In genomic region chr8:95358550-95359411, GRCm38 (mm10) we compare ENCODE assay signal across 13 mouse cellular contexts. TPM values are rescaled to one million over a fixed set of nuclear protein-coding genes. Genes with fewer than 3 reads are reported as not detected.
DNase-seq lines count a peak whose midpoint lies in the region; ATAC-seq lines count a peak whose summit lies in the region.
"Had no signal": no experiment of that assay in that cellular context is flagged by ENCODE, and none has a peak within 500 bp of the region (broad histone marks: within the 10 kb centered on the region; RNA-seq: fewer than 3 reads in every experiment).

No protein-coding gene starts in this region.

- H3K9ac ChIP-seq in forebrain, embryonic 12.5 days: peak overlapping the region; percentile 4; the same call in 1 of the 2 replicates
- H3K9ac ChIP-seq in forebrain, embryonic 15.5 days (replicated peaks): no peak overlapping the region
- H3K9ac ChIP-seq in lung, embryonic 15.5 days: no peak overlapping the region
- peak overlapping the region; percentile 34; the same call in 1 of the 2 replicates for H3K9ac ChIP-seq in heart, embryonic 11.5 days (ENCODE audit: low read depth, low read length)
- H3K9ac ChIP-seq: limb, embryonic 12.5 days had no signal

- no peak overlapping the region for H3K4me3 ChIP-seq in forebrain, embryonic 12.5 days (replicated peaks)
- no peak overlapping the region for H3K4me3 ChIP-seq in forebrain, embryonic 15.5 days
- no peak overlapping the region for H3K4me3 ChIP-seq in lung, embryonic 15.5 days
- H3K4me3 ChIP-seq in heart, embryonic 11.5 days (ENCODE audit: low read depth, low read length): no peak overlapping the region
- H3K4me3 ChIP-seq: limb, embryonic 12.5 days had no signal

- no peak for ATAC-seq in forebrain, embryonic 12.5 days (ENCODE audit: low FRiP score)
- no peak for ATAC-seq in forebrain, embryonic 15.5 days (replicated peaks)
- ATAC-seq in lung, embryonic 15.5 days (ENCODE audit: borderline replicate concordance, extremely low read depth, low FRiP score, low TSS enrichment): peak; percentile 46; the same call in 1 of the 2 replicates
- ATAC-seq in heart, embryonic 11.5 days (replicated peaks; ENCODE audit: insufficient number of reproducible peaks, low FRiP score, low TSS enrichment): peak; percentile 35
- peak; percentile 42; the same call in 1 of the 2 replicates for ATAC-seq in megakaryocyte-erythroid progenitor cell, adult 5-6 weeks (replicated peaks; ENCODE audit: low FRiP score, low TSS enrichment, poor library complexity, severe bottlenecking)

- peaks cover 46% of the 10 kb centered on the region for H3K4me1 ChIP-seq in forebrain, embryonic 12.5 days
- peaks cover 29% of the 10 kb centered on the region for H3K4me1 ChIP-seq in forebrain, embryonic 15.5 days
- H3K4me1 ChIP-seq in lung, embryonic 15.5 days: peaks cover 46% of the 10 kb centered on the region
- peaks cover 87% of the 10 kb centered on the region for H3K4me1 ChIP-seq in heart, embryonic 11.5 days (ENCODE audit: control insufficient read depth, insufficient read depth, low read length)

- H3K27ac ChIP-seq in forebrain, embryonic 12.5 days: peak overlapping the region; percentile 36; the same call in 1 of the 2 replicates
- no peak overlapping the region for H3K27ac ChIP-seq in forebrain, embryonic 15.5 days (replicated peaks)
- peak overlapping the region; percentile 73 for H3K27ac ChIP-seq in lung, embryonic 15.5 days
- H3K27ac ChIP-seq in heart, embryonic 11.5 days (ENCODE audit: low read depth, low read length): peak overlapping the region; percentile 95
- H3K27ac ChIP-seq: kidney, postnatal 0 days; limb, embryonic 12.5 days had no signal

- no peaks in the 10 kb centered on the region for H3K27me3 ChIP-seq in forebrain, embryonic 12.5 days
- no peaks in the 10 kb centered on the region for H3K27me3 ChIP-seq in forebrain, embryonic 15.5 days
- no peaks in the 10 kb centered on the region for H3K27me3 ChIP-seq in lung, embryonic 15.5 days
- no peaks in the 10 kb centered on the region for H3K27me3 ChIP-seq in heart, embryonic 11.5 days (ENCODE audit: control insufficient read depth, insufficient read depth, low read length)

- no peak overlapping the region for H3K4me2 ChIP-seq in forebrain, embryonic 12.5 days
- H3K4me2 ChIP-seq in forebrain, embryonic 15.5 days (replicated peaks): no peak overlapping the region
- H3K4me2 ChIP-seq in lung, embryonic 15.5 days: 0 out of 2 replicates have a peak overlapping the region, but pooled peaks have one; percentile 2
- peak overlapping the region; percentile 52 for H3K4me2 ChIP-seq in heart, embryonic 11.5 days
- H3K4me2 ChIP-seq: limb, embryonic 12.5 days had no signal

- H3K9me3 ChIP-seq in forebrain, embryonic 12.5 days: no peaks in the 10 kb centered on the region
- H3K9me3 ChIP-seq in forebrain, embryonic 15.5 days: no peaks in the 10 kb centered on the region
- no peaks in the 10 kb centered on the region for H3K9me3 ChIP-seq in lung, embryonic 15.5 days
- H3K9me3 ChIP-seq in heart, embryonic 11.5 days (replicated peaks; ENCODE audit: control insufficient read depth, low read length): no peaks in the 10 kb centered on the region
- H3K9me3 ChIP-seq: limb, embryonic 12.5 days had no signal

- WGBS in forebrain, embryonic 12.5 days: 64% methylated on average over 8 of the region's 8 CpGs
- 49% methylated on average over 8 of the region's 8 CpGs for WGBS in forebrain, embryonic 15.5 days
- whole genome bisulfite sequencing in lung, embryonic 15.5 days: 28% methylated on average over 8 of the region's 8 CpGs
- 18% methylated on average over 6 of the region's 8 CpGs for WGBS in heart, embryonic 11.5 days (ENCODE audit: insufficient replicate concordance)

- no peak for DNase-seq in lung, postnatal 10 days
- DNase-seq in frontal cortex, postnatal 25 days (ENCODE audit: low spot score in 2 of 2): no peak
- DNase-seq in cerebellum, adult 9-10 months: no peak
- DNase-seq: B cell, adult 2 months; spleen, adult 18-20 months had no signal

- no peaks in the 10 kb centered on the region for H3K36me3 ChIP-seq in forebrain, embryonic 12.5 days (replicated peaks)
- H3K36me3 ChIP-seq in forebrain, embryonic 15.5 days: no peaks in the 10 kb centered on the region
- no peaks in the 10 kb centered on the region for H3K36me3 ChIP-seq in lung, embryonic 15.5 days
- H3K36me3 ChIP-seq in heart, embryonic 11.5 days (ENCODE audit: control insufficient read depth, insufficient read depth, low read length): no peaks in the 10 kb centered on the region
- H3K36me3 ChIP-seq: limb, embryonic 12.5 days had no signal

RNA-seq across cellular contexts. Expression of gene Mmp15, which starts 6.7 kb away (rescaled TPM):
- 22.8 and 24.6 TPM in 2 replicates for polyA plus RNA-seq in forebrain, embryonic 12.5 days (2016; fragmentation: Nextera tagmentation; extraction: Ambion mirVana)
- polyA plus RNA-seq in forebrain, embryonic 15.5 days (2015; fragmentation: Nextera tagmentation; extraction: Ambion mirVana): 13.8 and 15.0 TPM in 2 replicates
- polyA plus RNA-seq in lung, embryonic 15.5 days (2015; fragmentation: Nextera tagmentation; extraction: Ambion mirVana): 18.1 and 20.4 TPM in 2 replicates
- polyA plus RNA-seq in heart, embryonic 11.5 days (2014; fragmentation: Nextera tagmentation; extraction: Ambion mirVana): 38.1 and 43.1 TPM in 2 replicates
- total RNA-seq in megakaryocyte-erythroid progenitor cell, adult 5-6 weeks (2014; fragmentation: Nextera tagmentation): 0.20 TPM in 1 of 2 replicates, not detected in the other
- total RNA-seq in megakaryocyte-erythroid progenitor cell, adult 5-6 weeks (2017): 0.11 and 0.28 TPM in 2 replicates

RNA-seq across cellular contexts. Expression of gene Usb1, which starts 26.7 kb away (rescaled TPM):
- polyA plus RNA-seq in forebrain, embryonic 12.5 days (2016; fragmentation: Nextera tagmentation; extraction: Ambion mirVana): 41.7 and 42.5 TPM in 2 replicates
- polyA plus RNA-seq in forebrain, embryonic 15.5 days (2015; fragmentation: Nextera tagmentation; extraction: Ambion mirVana): 44.4 and 45.9 TPM in 2 replicates
- 39.6 and 40.4 TPM in 2 replicates for polyA plus RNA-seq in lung, embryonic 15.5 days (2015; fragmentation: Nextera tagmentation; extraction: Ambion mirVana)
- 26.3 and 27.2 TPM in 2 replicates for polyA plus RNA-seq in heart, embryonic 11.5 days (2014; fragmentation: Nextera tagmentation; extraction: Ambion mirVana)
- total RNA-seq in megakaryocyte-erythroid progenitor cell, adult 5-6 weeks (2014; fragmentation: Nextera tagmentation): 12.3 and 16.9 TPM in 2 replicates
- 5.1 and 9.4 TPM in 2 replicates for total RNA-seq in megakaryocyte-erythroid progenitor cell, adult 5-6 weeks (2017)

RNA-seq across cellular contexts. Expression of gene Zfp319, which starts 27.0 kb away (rescaled TPM):
- polyA plus RNA-seq in forebrain, embryonic 12.5 days (2016; fragmentation: Nextera tagmentation; extraction: Ambion mirVana): 18.1 and 20.1 TPM in 2 replicates
- 18.6 and 19.8 TPM in 2 replicates for polyA plus RNA-seq in forebrain, embryonic 15.5 days (2015; fragmentation: Nextera tagmentation; extraction: Ambion mirVana)
- polyA plus RNA-seq in lung, embryonic 15.5 days (2015; fragmentation: Nextera tagmentation; extraction: Ambion mirVana): 8.2 and 9.4 TPM in 2 replicates
- polyA plus RNA-seq in heart, embryonic 11.5 days (2014; fragmentation: Nextera tagmentation; extraction: Ambion mirVana): 4.4 and 5.9 TPM in 2 replicates
- total RNA-seq in megakaryocyte-erythroid progenitor cell, adult 5-6 weeks (2014; fragmentation: Nextera tagmentation): 1.7 and 4.3 TPM in 2 replicates
- 1.0 and 1.8 TPM in 2 replicates for total RNA-seq in megakaryocyte-erythroid progenitor cell, adult 5-6 weeks (2017)

RNA-seq across cellular contexts. Expression of gene Tepp, which starts 48.4 kb away (rescaled TPM):
- not detected in 2 replicates for polyA plus RNA-seq in forebrain, embryonic 12.5 days (2016; fragmentation: Nextera tagmentation; extraction: Ambion mirVana)
- polyA plus RNA-seq in forebrain, embryonic 15.5 days (2015; fragmentation: Nextera tagmentation; extraction: Ambion mirVana): 1.3 and 1.4 TPM in 2 replicates
- polyA plus RNA-seq in lung, embryonic 15.5 days (2015; fragmentation: Nextera tagmentation; extraction: Ambion mirVana): 0.63 and 0.64 TPM in 2 replicates
- not detected in 2 replicates for polyA plus RNA-seq in heart, embryonic 11.5 days (2014; fragmentation: Nextera tagmentation; extraction: Ambion mirVana)
- not detected in 2 replicates for total RNA-seq in megakaryocyte-erythroid progenitor cell, adult 5-6 weeks (2014; fragmentation: Nextera tagmentation)
- total RNA-seq in megakaryocyte-erythroid progenitor cell, adult 5-6 weeks (2017): not detected in 2 replicates
- total RNA-seq: gastrocnemius, adult 18-20 months had no signal

RNA-seq across cellular contexts. Expression of gene Cngb1, which starts 52.4 kb away (rescaled TPM):
- polyA plus RNA-seq in forebrain, embryonic 12.5 days (2016; fragmentation: Nextera tagmentation; extraction: Ambion mirVana): 0.38 and 0.40 TPM in 2 replicates
- polyA plus RNA-seq in forebrain, embryonic 15.5 days (2015; fragmentation: Nextera tagmentation; extraction: Ambion mirVana): 0.18 and 0.31 TPM in 2 replicates
- polyA plus RNA-seq in lung, embryonic 15.5 days (2015; fragmentation: Nextera tagmentation; extraction: Ambion mirVana): 0.25 and 0.99 TPM in 2 replicates
- polyA plus RNA-seq in heart, embryonic 11.5 days (2014; fragmentation: Nextera tagmentation; extraction: Ambion mirVana): 0.82 TPM in 1 of 2 replicates, not detected in the other
- total RNA-seq in megakaryocyte-erythroid progenitor cell, adult 5-6 weeks (2014; fragmentation: Nextera tagmentation): 0.47 and 0.72 TPM in 2 replicates
- total RNA-seq in megakaryocyte-erythroid progenitor cell, adult 5-6 weeks (2017): 0.19 and 11.8 TPM in 2 replicates

Comparison
In these comparisons a context has a peak if more than half of its experiments do, and no peak if none do; other contexts are left out.
1. H3K9ac ChIP-seq: peak in forebrain, embryonic 12.5 days (single experiment) and heart, embryonic 11.5 days (single experiment); none in forebrain, embryonic 15.5 days (single experiment) and lung, embryonic 15.5 days (single experiment).
2. ATAC-seq: peak in lung, embryonic 15.5 days (single experiment), heart, embryonic 11.5 days (single experiment) and megakaryocyte-erythroid progenitor cell, adult 5-6 weeks (single experiment); none in forebrain, embryonic 12.5 days (single experiment) and forebrain, embryonic 15.5 days (single experiment).
3. H3K4me2 ChIP-seq: peak in lung, embryonic 15.5 days (single experiment) and heart, embryonic 11.5 days (single experiment); none in forebrain, embryonic 12.5 days (single experiment) and forebrain, embryonic 15.5 days (single experiment).